Comparison of ENCODE assay signal across 8 mouse cellular contexts in genomic region chr11:115766356-115766943, GRCm38 (mm10). TPM values are rescaled to one million over a fixed set of nuclear protein-coding genes. Genes with fewer than 3 reads are reported as not detected.
A peak's percentile ranks its signal among the peaks of the same experiment; 100 is the strongest.
DNase-seq lines count a peak whose midpoint lies in the region; ATAC-seq and TF ChIP-seq lines count a peak whose summit lies in the region.

No protein-coding gene starts in this region.

- TF ChIP-seq CTCF in intestine, postnatal 0 days (IDR thresholded peaks at IDR 0.05; ENCODE audit: low read depth), result no peak
- no peak for TF ChIP-seq CTCF in lung, adult 2 months (IDR thresholded peaks at IDR 0.05; ENCODE audit: insufficient read depth, low read length)

- TF ChIP-seq POLR2A in lung, adult 2 months (IDR thresholded peaks at IDR 0.05; ENCODE audit: borderline replicate concordance, extremely low read depth, low read depth, low read length), result no peak

- 39% methylated on average over 13 of the region's 13 CpGs for WGBS in forebrain, embryonic 14.5 days
- WGBS in intestine, postnatal 0 days, result 24% methylated on average over 13 of the region's 13 CpGs
- WGBS in lung, adult 2 months, result 30% methylated on average over 13 of the region's 13 CpGs
- WGBS in stomach, embryonic 14.5 days, result 43% methylated on average over 13 of the region's 13 CpGs

- ATAC-seq in forebrain, embryonic 14.5 days, result no peak
- no peak for ATAC-seq in intestine, postnatal 0 days
- ATAC-seq in stomach, embryonic 14.5 days (ENCODE audit: insufficient number of reproducible peaks, insufficient read depth, low FRiP score, low read depth), result no peak

- peak overlapping the region; percentile 65 for H3K4me2 ChIP-seq in forebrain, embryonic 14.5 days (ENCODE audit: low read length)
- peak overlapping the region; percentile 86 for H3K4me2 ChIP-seq in intestine, postnatal 0 days (replicated peaks; ENCODE audit: low read depth)
- peak overlapping the region; percentile 61 for H3K4me2 ChIP-seq in stomach, embryonic 14.5 days (replicated peaks; ENCODE audit: low read depth, low read length)

- intact Hi-C loops in heart, postnatal 25 days (cut with DNase I), result loop anchor here (5.0 kb wide), 2 partner anchors 44 to 46 kb away; partner anchors contain the start of genes Caskin2 and Tsen54

- peak overlapping the region; percentile 72 for H3K4me3 ChIP-seq in forebrain, embryonic 14.5 days (ENCODE audit: low read depth, low read length)
- peak overlapping the region; percentile 81 for H3K4me3 ChIP-seq in intestine, postnatal 0 days (ENCODE audit: low read depth, low read length)
- H3K4me3 ChIP-seq in lung, adult 2 months (replicated peaks; ENCODE audit: extremely low read depth, low read depth, low read length), result peak overlapping the region; percentile 91
- H3K4me3 ChIP-seq in stomach, embryonic 14.5 days (ENCODE audit: low read depth, low read length), result peak overlapping the region; percentile 80

- H3K27me3 ChIP-seq in forebrain, embryonic 14.5 days (replicated peaks; ENCODE audit: control insufficient read depth, insufficient read depth, low read length), result no peaks in the 10 kb centered on the region
- H3K27me3 ChIP-seq in intestine, postnatal 0 days (replicated peaks; ENCODE audit: control insufficient read depth, insufficient read depth, low read length), result no peaks in the 10 kb centered on the region
- H3K27me3 ChIP-seq in stomach, embryonic 14.5 days (ENCODE audit: control insufficient read depth, insufficient read depth, low read length), result no peaks in the 10 kb centered on the region

- peak; percentile 96 for DNase-seq in heart, adult 11 months
- no peak for DNase-seq in heart, postnatal 25 days (ENCODE audit: low spot score)
- peak; percentile 34 for DNase-seq in forebrain, embryonic 14.5 days (ENCODE audit: low spot score)
- DNase-seq in lung, adult 2 months, result peak; percentile 66
- DNase-seq in right cerebral cortex, postnatal 25 days, result no peak
- DNase-seq in right cerebral cortex, postnatal 10 days (ENCODE audit: low spot score in 2 of 2), result no peak

- peaks cover 14% of the 10 kb centered on the region for H3K4me1 ChIP-seq in forebrain, embryonic 14.5 days (ENCODE audit: control insufficient read depth, insufficient read depth, low read length)
- no peaks in the 10 kb centered on the region for H3K4me1 ChIP-seq in intestine, postnatal 0 days (replicated peaks; ENCODE audit: control insufficient read depth, insufficient read depth, low read length)
- H3K4me1 ChIP-seq in lung, adult 2 months (ENCODE audit: control insufficient read depth, insufficient read depth, low read length), result peaks cover 15% of the 10 kb centered on the region
- peaks cover 11% of the 10 kb centered on the region for H3K4me1 ChIP-seq in stomach, embryonic 14.5 days (ENCODE audit: control insufficient read depth, insufficient read depth, low read length)

- peak overlapping the region; percentile 96 for H3K9ac ChIP-seq in forebrain, embryonic 14.5 days (ENCODE audit: low read length)
- peak overlapping the region; percentile 85 for H3K9ac ChIP-seq in intestine, postnatal 0 days (ENCODE audit: low read depth, low read length)
- H3K9ac ChIP-seq in stomach, embryonic 14.5 days (replicated peaks; ENCODE audit: low read depth, low read length), result peak overlapping the region; percentile 85

- H3K9me3 ChIP-seq in forebrain, embryonic 14.5 days (replicated peaks; ENCODE audit: control insufficient read depth, low read length), result no peaks in the 10 kb centered on the region
- H3K9me3 ChIP-seq in intestine, postnatal 0 days (ENCODE audit: control insufficient read depth), result no peaks in the 10 kb centered on the region
- no peaks in the 10 kb centered on the region for H3K9me3 ChIP-seq in stomach, embryonic 14.5 days (ENCODE audit: control insufficient read depth, low read depth, low read length)

- peak overlapping the region; percentile 93; the same call in 1 of the 2 replicates for H3K27ac ChIP-seq in forebrain, embryonic 14.5 days (ENCODE audit: low read depth, low read length)
- H3K27ac ChIP-seq in intestine, postnatal 0 days (ENCODE audit: low read depth, low read length), result peak overlapping the region; percentile 71; the same call in 1 of the 2 replicates
- H3K27ac ChIP-seq in stomach, embryonic 14.5 days (ENCODE audit: low read length), result peak overlapping the region; percentile 84

- H3K36me3 ChIP-seq in forebrain, embryonic 14.5 days (ENCODE audit: control insufficient read depth, insufficient read depth, low read length), result no peaks in the 10 kb centered on the region
- no peaks in the 10 kb centered on the region for H3K36me3 ChIP-seq in intestine, postnatal 0 days (ENCODE audit: control insufficient read depth, insufficient read depth)
- no peaks in the 10 kb centered on the region; the same call in 1 of the 2 replicates for H3K36me3 ChIP-seq in stomach, embryonic 14.5 days (ENCODE audit: control insufficient read depth, insufficient read depth, low read length)

RNA-seq across cellular contexts. Expression of gene Tmem94, which starts 1.2 kb away (rescaled TPM):
- 100 to 1,000 TPM; 102 to 110 TPM for total RNA-seq in heart, postnatal 25 days (2021)
- polyA plus RNA-seq in forebrain, embryonic 14.5 days (2014; fragmentation: Nextera tagmentation; extraction: Ambion mirVana), result 12.4 and 19.6 TPM in 2 replicates
- 8.2 and 8.6 TPM in 2 replicates for polyA plus RNA-seq in intestine, postnatal 0 days (2015; fragmentation: Nextera tagmentation; extraction: Ambion mirVana)
- 100.0 and 107 TPM in 2 replicates for polyA plus RNA-seq in lung, adult 2 months (2012; rRNA removed)
- polyA plus RNA-seq in stomach, embryonic 14.5 days (2014; fragmentation: Nextera tagmentation; extraction: Ambion mirVana), result 13.7 and 17.0 TPM in 2 replicates

RNA-seq across cellular contexts. Expression of gene Caskin2, which starts 47.0 kb away (rescaled TPM):
- total RNA-seq in heart, postnatal 25 days (2021), result 10 to 100 TPM; 41.8 to 52.2 TPM
- polyA plus RNA-seq in forebrain, embryonic 14.5 days (2014; fragmentation: Nextera tagmentation; extraction: Ambion mirVana), result 8.0 and 8.9 TPM in 2 replicates
- 7.4 and 7.6 TPM in 2 replicates for polyA plus RNA-seq in intestine, postnatal 0 days (2015; fragmentation: Nextera tagmentation; extraction: Ambion mirVana)
- 105 and 144 TPM in 2 replicates for polyA plus RNA-seq in lung, adult 2 months (2012; rRNA removed)
- polyA plus RNA-seq in stomach, embryonic 14.5 days (2014; fragmentation: Nextera tagmentation; extraction: Ambion mirVana), result 14.3 and 15.3 TPM in 2 replicates

RNA-seq across cellular contexts. Expression of gene Tsen54, which starts 48.1 kb away (rescaled TPM):
- 1 to 10 TPM; 9.1 to 9.2 TPM for total RNA-seq in heart, postnatal 25 days (2021)
- 15.2 and 19.1 TPM in 2 replicates for polyA plus RNA-seq in forebrain, embryonic 14.5 days (2014; fragmentation: Nextera tagmentation; extraction: Ambion mirVana)
- polyA plus RNA-seq in intestine, postnatal 0 days (2015; fragmentation: Nextera tagmentation; extraction: Ambion mirVana), result 16.7 and 17.0 TPM in 2 replicates
- polyA plus RNA-seq in lung, adult 2 months (2012; rRNA removed), result 28.9 and 31.3 TPM in 2 replicates
- polyA plus RNA-seq in stomach, embryonic 14.5 days (2014; fragmentation: Nextera tagmentation; extraction: Ambion mirVana), result 24.3 and 25.0 TPM in 2 replicates

RNA-seq across cellular contexts. Expression of gene Llgl2, which starts 57.4 kb away (rescaled TPM):
- 10 to 100 TPM; 15.1 to 21.5 TPM for total RNA-seq in heart, postnatal 25 days (2021)
- 0.70 and 1.3 TPM in 2 replicates for polyA plus RNA-seq in forebrain, embryonic 14.5 days (2014; fragmentation: Nextera tagmentation; extraction: Ambion mirVana)
- 60.5 and 61.8 TPM in 2 replicates for polyA plus RNA-seq in intestine, postnatal 0 days (2015; fragmentation: Nextera tagmentation; extraction: Ambion mirVana)
- polyA plus RNA-seq in lung, adult 2 months (2012; rRNA removed), result 91.8 and 94.0 TPM in 2 replicates
- 37.6 and 41.1 TPM in 2 replicates for polyA plus RNA-seq in stomach, embryonic 14.5 days (2014; fragmentation: Nextera tagmentation; extraction: Ambion mirVana)

RNA-seq across cellular contexts. Expression of gene Grb2, which starts 58.1 kb away (rescaled TPM):
- 100 to 1,000 TPM; 107 to 108 TPM for total RNA-seq in heart, postnatal 25 days (2021)
- 108 and 113 TPM in 2 replicates for polyA plus RNA-seq in forebrain, embryonic 14.5 days (2014; fragmentation: Nextera tagmentation; extraction: Ambion mirVana)
- 60.5 and 61.3 TPM in 2 replicates for polyA plus RNA-seq in intestine, postnatal 0 days (2015; fragmentation: Nextera tagmentation; extraction: Ambion mirVana)
- polyA plus RNA-seq in lung, adult 2 months (2012; rRNA removed), result 38.3 and 46.6 TPM in 2 replicates
- polyA plus RNA-seq in stomach, embryonic 14.5 days (2014; fragmentation: Nextera tagmentation; extraction: Ambion mirVana), result 39.6 and 55.0 TPM in 2 replicates

Comparison
In these comparisons a context has a peak if more than half of its experiments do, and no peak if none do; other contexts are left out.
1. DNase-seq: peak in heart, adult 11 months (single experiment), forebrain, embryonic 14.5 days (single experiment) and lung, adult 2 months (single experiment); none in heart, postnatal 25 days (single experiment), right cerebral cortex, postnatal 25 days (single experiment) and right cerebral cortex, postnatal 10 days (0 of 2).
2. Peak in every context shown above with its lines, with median percentiles within 50 percentile points of each other: H3K27ac ChIP-seq, H3K4me2 ChIP-seq, H3K4me3 ChIP-seq and H3K9ac ChIP-seq.